Mouse (Mus musculus) midbrain, embryonic 15.5 days (tissue): ENCODE measurements around the gene Pdhb. TPM values are rescaled to one million over a fixed set of nuclear protein-coding genes. Genes with fewer than 3 reads are reported as not detected.

Experiments used
- ATAC-seq: fragments of 200-750 bp; cut with Nextera tagmentation; replicated peaks from 2 replicates; pipeline ENCODE4 v1.8.0; 2017; ENCODE audit warnings: moderate TSS enrichment
- H3K27ac ChIP-seq: fragments of 300-500 bp; sonication (generic); 2 replicates; pipeline ENCODE4 v1.5.1; 2015; ENCODE audit warnings: mild to moderate bottlenecking, inconsistent platforms
- H3K27me3 ChIP-seq: fragments of 300-500 bp; sonication (generic); replicated peaks from 2 replicates; pipeline ENCODE4 v1.6.1; 2015; ENCODE audit warnings: inconsistent platforms
- H3K36me3 ChIP-seq: fragments of 300-500 bp; sonication (generic); replicated peaks from 2 replicates; pipeline ENCODE4 v1.6.1; 2015; ENCODE audit warnings: inconsistent platforms
- H3K4me1 ChIP-seq: fragments of 300-500 bp; sonication (generic); 2 replicates; pipeline ENCODE4 v1.6.1; 2015; ENCODE audit warnings: inconsistent platforms
- H3K4me2 ChIP-seq: fragments of 300-500 bp; sonication (generic); 2 replicates; pipeline ENCODE4 v1.6.1; 2015; ENCODE audit warnings: inconsistent platforms, mild to moderate bottlenecking, moderate library complexity
- H3K4me3 ChIP-seq: fragments of 300-500 bp; sonication (generic); 2 replicates; pipeline ENCODE4 v1.5.1; 2015; ENCODE audit warnings: mild to moderate bottlenecking, inconsistent platforms
- H3K9ac ChIP-seq: fragments of 300-500 bp; sonication (generic); 2 replicates; pipeline ENCODE4 v1.6.1; 2015; ENCODE audit warnings: mild to moderate bottlenecking, inconsistent platforms
- H3K9me3 ChIP-seq: fragments of 300-500 bp; sonication (generic); 2 replicates; pipeline ENCODE4 v1.6.1; 2016; ENCODE audit warnings: inconsistent platforms
- WGBS: fragments of 180-500 bp; shearing (Covaris S2); methylation state at CpG from one replicate; pipeline ENCODE4 v1.1.7; 2015; ENCODE audit warnings: mixed read lengths; 5-methylcytosine and 5-hydroxymethylcytosine counted together
- polyA plus RNA-seq: library from polyadenylated mRNA; unstranded; fragments of >200 nt; fragmentation: Nextera tagmentation; extraction: Ambion mirVana; gene quantifications from 2 replicates; pipeline ENCODE4 v1.2.1, GENCODE M21; 2015

Gene Pdhb
- polyA plus RNA-seq, 1 experiment from 2014 or later, result 245 TPM

DNA sequence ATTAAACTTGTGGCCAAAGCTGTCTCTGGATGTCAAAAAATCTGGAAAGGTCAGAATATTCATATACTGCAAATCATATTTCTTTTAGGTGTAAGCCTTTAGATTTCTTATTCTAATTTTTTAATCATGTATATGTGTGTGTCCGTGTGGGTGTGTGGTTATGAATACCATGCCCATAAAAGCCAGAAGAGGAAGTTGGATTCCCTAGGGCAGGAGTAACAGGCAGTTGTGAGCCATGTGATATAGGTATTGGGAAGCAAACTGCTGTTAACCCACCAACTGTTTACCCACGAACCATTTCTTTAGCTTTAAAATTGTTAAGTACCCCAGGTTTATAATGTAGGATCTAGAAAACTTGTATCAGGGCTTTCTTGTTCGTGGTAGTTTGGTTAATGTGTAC is 52.9 kb downstream of the Pdhb start:
- peaks cover 18% of the 10 kb centered on the region for H3K36me3 ChIP-seq
- no peaks in the 10 kb centered on the region for H3K4me1 ChIP-seq
- H3K9me3 ChIP-seq, result no peaks in the 10 kb centered on the region
- no peak overlapping the region for H3K4me3 ChIP-seq
- no peak overlapping the region for H3K9ac ChIP-seq
- H3K27ac ChIP-seq, result no peak overlapping the region
- no peak overlapping the region for H3K4me2 ChIP-seq
- 85% methylated on average over 3 of the region's 3 CpGs for WGBS
- no peaks in the 10 kb centered on the region for H3K27me3 ChIP-seq
- ATAC-seq, result no peak

DNA sequence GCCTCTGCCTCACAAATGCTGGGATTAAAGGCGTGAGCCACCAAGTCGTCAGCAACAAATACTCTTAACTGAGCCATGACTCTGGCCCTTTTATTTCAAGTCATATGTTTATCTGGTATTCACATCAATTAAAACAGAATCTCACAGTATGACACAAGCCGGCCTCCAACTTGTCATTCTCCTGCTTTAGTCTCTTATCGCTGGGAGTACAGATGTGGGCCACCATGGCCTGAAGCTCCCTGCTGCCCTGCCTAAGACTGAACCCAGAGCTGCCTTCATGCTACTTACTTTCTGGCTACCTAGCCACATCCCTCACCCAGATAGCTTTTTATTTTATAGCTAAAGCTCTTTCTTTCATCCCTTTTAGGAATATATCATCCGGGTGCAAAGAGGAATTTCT is 53.4 kb downstream of the Pdhb start:
- ATAC-seq, result no peak
- WGBS, result 86% methylated on average over 5 of the region's 5 CpGs

DNA sequence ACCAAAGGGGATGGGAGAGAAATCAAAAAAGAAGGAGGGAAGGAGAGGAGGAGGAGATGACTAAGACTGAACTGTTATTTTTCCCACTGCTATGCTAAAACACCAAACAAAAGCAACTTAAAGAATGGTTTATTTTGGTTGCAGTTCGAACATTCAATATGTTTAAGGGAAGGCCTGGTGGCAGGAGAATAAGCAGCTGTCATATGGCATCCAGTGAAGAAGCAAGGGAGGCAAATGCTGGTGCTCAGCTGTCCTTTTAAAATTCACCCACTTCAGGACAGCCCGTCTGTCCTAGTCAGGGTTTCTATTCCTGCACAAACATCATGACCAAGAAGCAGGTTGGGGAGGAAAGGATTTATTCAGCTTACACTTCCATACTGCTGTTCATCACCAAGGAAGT is 55.5 kb downstream of the Pdhb start:
- Histone ChIP-seq H3K9ac (no peak overlapping the region), H3K27ac (no peak overlapping the region), H3K36me3 (peaks cover 4% of the 10 kb centered on the region; the same call in 1 of the 2 replicates), H3K9me3 (no peaks in the 10 kb centered on the region), H3K4me1 (no peaks in the 10 kb centered on the region), H3K4me3 (no peak overlapping the region), H3K27me3 (no peaks in the 10 kb centered on the region), H3K4me2 (no peak overlapping the region)
- 87% methylated on average over 2 of the region's 2 CpGs for WGBS
- ATAC-seq, result no peak

More for the DNA sequence above, 53.4 kb downstream of the Pdhb start:
- H3K27me3 ChIP-seq, result no peaks in the 10 kb centered on the region
- no peaks in the 10 kb centered on the region for H3K4me1 ChIP-seq
- no peak overlapping the region for H3K9ac ChIP-seq
- H3K36me3 ChIP-seq, result peaks cover 18% of the 10 kb centered on the region
- H3K4me3 ChIP-seq, result no peak overlapping the region
- no peak overlapping the region for H3K27ac ChIP-seq
- no peaks in the 10 kb centered on the region for H3K9me3 ChIP-seq
- H3K4me2 ChIP-seq, result no peak overlapping the region

Other genes starting within 250 kb of the Pdhb start
- gene Gm45521, start 215.7 kb downstream of the Pdhb start, polyA plus RNA-seq, result 0.71 TPM in 1 of 2 replicates, not detected in the other
- 0.04 and 0.06 TPM in 2 replicates for gene Dnase1l3, start 178.5 kb downstream of the Pdhb start, polyA plus RNA-seq
- 39.1 and 40.0 TPM in 2 replicates for gene Abhd6, start 170.1 kb downstream of the Pdhb start, polyA plus RNA-seq
- 43.8 and 46.3 TPM in 2 replicates for gene Rpp14, start 92.7 kb downstream of the Pdhb start, polyA plus RNA-seq
- 66.0 and 67.5 TPM in 2 replicates for gene Pxk, start 74.8 kb downstream of the Pdhb start, polyA plus RNA-seq
- 18.3 and 19.6 TPM in 2 replicates for gene Kctd6, start 41.1 kb upstream of the Pdhb start, polyA plus RNA-seq
- gene Acox2, start 86.3 kb upstream of the Pdhb start, polyA plus RNA-seq, result not detected in 2 replicates
- gene Fam107a, start 145.0 kb upstream of the Pdhb start, polyA plus RNA-seq, result 0.66 and 0.68 TPM in 2 replicates
- gene Oit1, start 205.7 kb upstream of the Pdhb start, polyA plus RNA-seq, result not detected in 2 replicates